Mouse (Mus musculus) gastrocnemius, postnatal 36 days (tissue): ENCODE results near the gene Nup210l. TPM values are rescaled to one million over a fixed set of nuclear protein-coding genes. Genes with fewer than 3 reads are reported as not detected.

Source experiments
- DNase-seq, 2 experiments: peaks; one replicate each; pipeline ENCODE4 v3.0.0; 2022
- intact Hi-C: fragments of 180-260 bp; cut with DNase I; formaldehyde crosslinking; loops from one replicate; pipeline ENCODE4 v1.15.1; 2025
- total RNA-seq, 2 experiments: library from RNA; stranded (reverse); gene quantifications; 2 replicates each; pipeline ENCODE4 v1.2.3; 2021

Nup210l gene
- total RNA-seq, 2 experiments from 2014 or later = 0.05 TPM; not detected in 1

- no peak for DNase-seq
- intact Hi-C loops = no loop called here
Observed at GRCm38 (mm10) chr3:90146651-90147050, 42.7 kb downstream of the Nup210l start.

- intact Hi-C loops = no loop called here
- DNase-seq = no peak
Observed at GRCm38 (mm10) chr3:90151086-90151740, 47.3 kb downstream of the Nup210l start.

GRCm38 (mm10) chr3:90155996-90156395 is 52.1 kb downstream of the Nup210l start:
- DNase-seq = no peak
- intact Hi-C loops = no loop called here

- no peak for DNase-seq
- intact Hi-C loops = no loop called here
Observed at GRCm38 (mm10) chr3:90159757-90160156, 55.8 kb downstream of the Nup210l start.

GRCm38 (mm10) chr3:90161541-90161940 is 57.6 kb downstream of the Nup210l start:
- intact Hi-C loops = no loop called here
- DNase-seq = no peak

- no peak for DNase-seq
- intact Hi-C loops = no loop called here
Observed at GRCm38 (mm10) chr3:90179566-90179965, 75.6 kb downstream of the Nup210l start.

- no peak for DNase-seq
- intact Hi-C loops = no loop called here
Observed at GRCm38 (mm10) chr3:90183581-90183980, 79.6 kb downstream of the Nup210l start.

- no peak for DNase-seq
- intact Hi-C loops = no loop called here
Observed at GRCm38 (mm10) chr3:90190859-90191510, 87.1 kb downstream of the Nup210l start.

GRCm38 (mm10) chr3:90194759-90195158 is 90.8 kb downstream of the Nup210l start:
- no peak for DNase-seq
- intact Hi-C loops = no loop called here

GRCm38 (mm10) chr3:90195644-90196043 is 91.7 kb downstream of the Nup210l start:
- no peak for DNase-seq

GRCm38 (mm10) chr3:90197548-90197947 is 93.6 kb downstream of the Nup210l start:
- no peak for DNase-seq
- intact Hi-C loops = no loop called here

More at GRCm38 (mm10) chr3:90195644-90196043, 91.7 kb downstream of the Nup210l start:
- intact Hi-C loops = no loop called here

- no peak for DNase-seq
- intact Hi-C loops = no loop called here
Observed at GRCm38 (mm10) chr3:90202884-90203283, 99.0 kb downstream of the Nup210l start.

- DNase-seq = no peak
- intact Hi-C loops = no loop called here
Observed at GRCm38 (mm10) chr3:90203619-90204018, 99.7 kb downstream of the Nup210l start.

- no peak for DNase-seq
- intact Hi-C loops = no loop called here
Observed at GRCm38 (mm10) chr3:90204582-90204981, 100.7 kb downstream of the Nup210l start.

- DNase-seq = no peak
- intact Hi-C loops = no loop called here
Observed at GRCm38 (mm10) chr3:90208662-90209061, 104.7 kb downstream of the Nup210l start.

- no peak for DNase-seq
- intact Hi-C loops = no loop called here
Observed at GRCm38 (mm10) chr3:90209908-90210566, 106.1 kb downstream of the Nup210l start.

GRCm38 (mm10) chr3:90211475-90212398 is 107.8 kb downstream of the Nup210l start:
- intact Hi-C loops = no loop called here
- no peak for DNase-seq

GRCm38 (mm10) chr3:90212723-90213122 is 108.8 kb downstream of the Nup210l start:
- DNase-seq = no peak
- intact Hi-C loops = no loop called here

GRCm38 (mm10) chr3:90213377-90213866 is 109.5 kb downstream of the Nup210l start, which contains the start of the genes Rps27 and Rab13:
Gene Rps27 (minus strand): TSS chr3:90213651.
Gene Rab13 (plus strand): TSS chr3:90213695.
- intact Hi-C loops = no loop called here

GRCm38 (mm10) chr3:90213956-90214684 is 110.2 kb downstream of the Nup210l start:
- intact Hi-C loops = no loop called here

More at GRCm38 (mm10) chr3:90213377-90213866, 109.5 kb downstream of the Nup210l start, which contains the start of the genes Rps27 and Rab13:
- peak; percentile 77 to 83 for DNase-seq

More at GRCm38 (mm10) chr3:90213956-90214684, 110.2 kb downstream of the Nup210l start:
- no peak for DNase-seq
